Mouse (Mus musculus): ENCODE results near the gene Arhgap25. TPM values are rescaled to one million over a fixed set of nuclear protein-coding genes. Genes with fewer than 3 reads are reported as not detected.

The Arhgap25 gene
- total RNA-seq, 2 experiments from 2014 or later = 3.1 to 3.8 TPM

DNA sequence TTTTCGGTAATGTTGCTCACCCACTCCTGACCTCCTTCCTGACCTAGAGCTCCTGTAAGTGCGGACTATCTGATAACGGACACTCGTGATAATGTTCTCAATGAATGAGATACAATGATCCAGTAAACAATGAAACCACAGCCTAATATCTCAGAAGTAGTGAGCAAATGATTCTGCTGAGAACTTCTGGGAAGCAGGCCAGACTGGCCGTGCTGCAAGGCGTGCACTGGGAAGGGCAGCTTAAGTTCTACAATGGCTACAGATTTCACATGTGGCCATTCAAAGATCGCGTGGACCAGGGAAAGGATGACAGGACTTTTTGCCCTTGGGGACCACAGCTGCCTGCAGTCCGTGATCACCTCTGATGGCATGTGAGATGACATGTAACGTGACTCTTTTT is 64.7 kb downstream of the Arhgap25 start:
- DNase-seq (ENCODE audit: low spot score) = no peak

GRCm38 (mm10) chr6:87467373-87467772 is 65.7 kb downstream of the Arhgap25 start:
- no peak for DNase-seq (ENCODE audit: low spot score)
- intact Hi-C loops (cut with DNase I) = loop anchor here (2.0 kb wide), 2 partner anchors 55 to 203 kb away; no protein-coding TSS in a partner anchor

More for the DNA sequence above, 64.7 kb downstream of the Arhgap25 start:
- intact Hi-C loops (cut with DNase I) = no loop called here

- intact Hi-C loops (cut with DNase I) = loop anchor here (1.0 to 2.0 kb wide), 3 partner anchors 47 to 205 kb away; no protein-coding TSS in a partner anchor
- no peak for DNase-seq (ENCODE audit: low spot score)
These were observed 66.8 kb downstream of the Arhgap25 start for GRCm38 (mm10) chr6:87466221-87466620.

DNA sequence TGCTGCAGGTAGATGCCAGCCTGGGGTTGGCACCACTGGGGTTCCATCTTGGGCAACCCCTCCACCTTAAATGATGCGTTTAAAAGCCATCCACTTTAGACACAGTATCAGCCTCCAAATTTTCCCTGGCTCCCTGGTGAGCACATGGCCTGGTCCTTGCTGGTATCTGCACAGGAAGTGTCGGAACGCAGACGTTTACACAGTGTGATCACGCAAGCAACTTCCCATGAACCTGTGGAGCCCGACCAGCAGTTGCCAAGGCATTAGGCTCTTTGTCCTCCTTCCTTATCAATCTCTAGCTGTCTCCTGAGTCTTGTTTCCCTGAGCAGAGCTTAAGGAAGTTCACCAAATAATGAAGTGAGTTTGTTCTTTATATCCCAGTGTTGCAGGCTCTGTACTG is 77.6 kb downstream of the Arhgap25 start:
- no peak for DNase-seq (ENCODE audit: low spot score)
- intact Hi-C loops (cut with DNase I) = no loop called here

DNA sequence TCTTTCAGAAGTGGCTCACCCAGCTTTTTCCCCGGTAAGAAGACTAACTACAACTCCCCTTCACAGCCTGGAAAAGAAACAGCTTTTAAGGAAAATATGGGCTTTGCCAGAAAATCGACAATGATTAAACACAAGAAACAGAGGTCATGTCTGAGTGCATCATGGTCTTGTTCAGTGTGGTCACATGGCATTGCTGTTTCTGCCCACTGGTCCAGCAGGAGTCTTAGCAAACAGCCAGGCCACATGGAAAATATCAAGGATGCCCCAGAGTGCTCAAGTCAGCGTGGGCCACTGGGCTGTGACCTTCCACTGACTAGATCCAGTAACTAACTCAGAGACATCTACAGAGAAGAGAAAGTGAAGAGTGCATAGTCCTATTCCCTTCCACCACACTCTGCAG is 81.3 kb downstream of the Arhgap25 start:
- intact Hi-C loops (cut with DNase I) = loop anchor here (5.0 kb wide), 1 partner anchor 54 kb away; no protein-coding TSS in a partner anchor

GRCm38 (mm10) chr6:87451016-87451415 is 82.0 kb downstream of the Arhgap25 start:
- no peak for DNase-seq (ENCODE audit: low spot score)
- intact Hi-C loops (cut with DNase I) = loop anchor here (5.0 kb wide), 1 partner anchor 54 kb away; no protein-coding TSS in a partner anchor

More for the DNA sequence above, 81.3 kb downstream of the Arhgap25 start:
- no peak for DNase-seq (ENCODE audit: low spot score)

DNA sequence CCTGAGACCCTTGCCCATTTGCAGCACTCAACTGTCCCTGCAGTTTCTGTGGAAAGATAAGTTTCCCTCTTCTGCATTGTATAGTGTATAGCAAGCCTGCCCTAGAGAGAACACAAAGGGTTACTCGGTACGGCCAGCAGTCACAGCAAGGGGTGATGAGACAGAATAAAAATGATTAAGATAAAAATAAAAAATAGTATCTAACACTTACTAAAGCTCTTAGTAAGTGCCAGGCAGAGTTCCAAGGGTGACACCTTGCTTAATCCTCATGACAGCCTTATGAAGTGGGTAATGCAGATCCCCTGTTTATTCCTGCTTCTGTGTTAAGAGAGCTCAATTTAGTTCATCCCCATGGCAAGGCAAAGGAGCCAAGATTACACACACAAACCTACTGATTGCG is 83.5 kb downstream of the Arhgap25 start:
- intact Hi-C loops (cut with DNase I) = no loop called here
- DNase-seq (ENCODE audit: low spot score) = no peak

DNA sequence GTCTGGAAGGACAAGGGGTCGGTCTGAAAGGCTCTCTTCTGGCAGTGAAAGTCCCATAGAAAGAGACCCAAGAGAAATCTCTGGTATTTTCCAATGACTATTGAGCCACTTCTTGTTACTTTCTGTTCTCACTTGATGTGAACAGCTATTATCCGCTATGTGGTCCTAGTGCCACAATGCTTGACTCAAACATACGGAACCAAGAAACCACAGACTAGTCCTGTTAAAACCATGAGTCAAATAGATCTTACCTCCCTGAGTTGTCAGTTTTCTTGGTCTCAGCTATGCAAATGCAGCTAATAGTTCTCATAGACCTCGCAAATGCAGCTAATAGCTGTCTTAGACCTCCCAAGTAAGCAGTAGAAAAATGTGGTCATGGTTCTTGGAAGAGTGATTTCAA is 85.8 kb downstream of the Arhgap25 start:
- DNase-seq (ENCODE audit: low spot score) = no peak
- intact Hi-C loops (cut with DNase I) = no loop called here

GRCm38 (mm10) chr6:87445222-87445621 is 87.8 kb downstream of the Arhgap25 start:
- no peak for DNase-seq (ENCODE audit: low spot score)
- intact Hi-C loops (cut with DNase I) = no loop called here

DNA sequence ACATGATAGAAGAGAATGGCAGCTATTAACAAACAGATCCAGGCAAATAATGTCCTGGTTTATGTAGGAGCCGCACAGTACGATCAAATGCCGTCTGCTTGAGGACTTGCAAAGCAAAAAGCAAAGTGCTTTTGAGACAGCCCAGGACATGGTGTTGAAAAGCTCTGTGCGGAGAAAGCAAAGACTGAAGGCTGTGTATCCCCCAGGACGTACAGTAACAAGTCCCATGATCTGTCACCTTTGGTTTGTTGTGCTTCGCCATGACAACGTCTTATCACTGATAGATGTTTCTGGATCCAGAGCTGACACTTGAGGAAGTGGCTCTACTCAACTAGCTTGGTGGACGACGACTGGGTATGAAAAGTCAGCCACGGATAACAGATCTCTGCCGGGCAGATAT is 89.8 kb downstream of the Arhgap25 start:
- intact Hi-C loops (cut with DNase I) = no loop called here
- no peak for DNase-seq (ENCODE audit: low spot score)

DNA sequence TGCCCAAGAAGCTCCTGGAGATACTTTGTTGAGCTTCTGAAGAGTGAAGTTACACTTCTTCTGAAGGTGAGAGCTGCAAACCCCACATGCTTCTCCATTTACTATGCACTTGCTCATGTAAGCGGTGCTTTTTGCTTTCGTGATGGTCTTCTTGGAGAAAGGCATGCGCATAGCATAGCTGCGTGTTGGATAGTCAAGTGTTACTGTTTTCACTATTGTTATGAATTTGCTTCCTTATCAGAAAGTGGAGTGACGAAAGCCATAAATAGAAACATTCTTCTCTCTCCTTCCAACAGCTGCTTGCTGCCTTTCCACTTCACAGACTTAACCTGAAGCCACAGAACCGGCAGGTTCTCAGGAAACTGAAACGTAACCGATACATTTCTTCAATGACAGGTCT is 96.3 kb downstream of the Arhgap25 start:
- no peak for DNase-seq (ENCODE audit: low spot score)
- intact Hi-C loops (cut with DNase I) = no loop called here

DNA sequence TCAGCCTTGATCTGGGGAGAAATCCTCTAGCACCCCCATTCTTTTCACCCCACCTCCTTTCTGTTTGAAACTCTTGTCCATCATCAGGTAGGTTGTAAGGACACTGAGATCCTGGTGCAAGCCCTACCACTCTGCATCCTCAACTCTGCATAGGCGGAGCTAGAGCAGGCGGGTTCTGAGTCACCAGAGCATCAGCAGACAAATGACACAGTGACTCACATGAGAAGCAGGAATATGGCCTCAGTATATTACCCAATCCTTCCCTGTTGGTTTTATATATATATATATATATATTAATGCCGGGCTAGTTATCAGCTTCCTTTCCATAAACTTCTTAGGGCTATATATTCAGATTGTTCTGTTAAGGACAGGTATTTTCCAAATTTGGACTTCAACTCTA is 97.3 kb downstream of the Arhgap25 start:
- no peak for DNase-seq (ENCODE audit: low spot score)
- intact Hi-C loops (cut with DNase I) = no loop called here

- no peak for DNase-seq (ENCODE audit: low spot score)
- intact Hi-C loops (cut with DNase I) = no loop called here
These were observed 104.5 kb downstream of the Arhgap25 start, which contains the start of gene Bmp10 for GRCm38 (mm10) chr6:87428487-87429044. Gene Bmp10, plus strand, starts transcription at chr6:87428994.

GRCm38 (mm10) chr6:87427616-87428015 is 105.4 kb downstream of the Arhgap25 start:
- intact Hi-C loops (cut with DNase I) = no loop called here
- no peak for DNase-seq (ENCODE audit: low spot score)

DNA sequence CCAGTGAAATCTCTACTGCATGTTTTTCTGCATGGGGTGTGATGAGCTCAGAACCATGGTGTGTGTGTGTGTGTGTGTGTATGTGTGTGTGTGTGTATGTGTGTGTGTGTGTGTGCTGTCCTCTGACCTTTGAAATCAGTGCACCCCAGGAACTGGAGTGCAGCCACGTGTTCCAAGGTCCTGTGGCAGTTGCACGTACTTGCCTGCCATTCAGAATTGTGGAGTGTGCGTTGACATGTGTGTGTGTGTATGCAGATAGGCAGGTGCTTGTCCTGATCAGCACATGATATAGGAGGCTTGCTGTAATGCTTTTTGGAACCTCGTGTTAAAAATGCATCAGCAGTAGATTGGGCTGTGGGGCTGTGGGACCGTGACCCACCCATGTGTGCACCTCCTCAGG is 106.1 kb downstream of the Arhgap25 start:
- intact Hi-C loops (cut with DNase I) = no loop called here
- no peak for DNase-seq (ENCODE audit: low spot score)

DNA sequence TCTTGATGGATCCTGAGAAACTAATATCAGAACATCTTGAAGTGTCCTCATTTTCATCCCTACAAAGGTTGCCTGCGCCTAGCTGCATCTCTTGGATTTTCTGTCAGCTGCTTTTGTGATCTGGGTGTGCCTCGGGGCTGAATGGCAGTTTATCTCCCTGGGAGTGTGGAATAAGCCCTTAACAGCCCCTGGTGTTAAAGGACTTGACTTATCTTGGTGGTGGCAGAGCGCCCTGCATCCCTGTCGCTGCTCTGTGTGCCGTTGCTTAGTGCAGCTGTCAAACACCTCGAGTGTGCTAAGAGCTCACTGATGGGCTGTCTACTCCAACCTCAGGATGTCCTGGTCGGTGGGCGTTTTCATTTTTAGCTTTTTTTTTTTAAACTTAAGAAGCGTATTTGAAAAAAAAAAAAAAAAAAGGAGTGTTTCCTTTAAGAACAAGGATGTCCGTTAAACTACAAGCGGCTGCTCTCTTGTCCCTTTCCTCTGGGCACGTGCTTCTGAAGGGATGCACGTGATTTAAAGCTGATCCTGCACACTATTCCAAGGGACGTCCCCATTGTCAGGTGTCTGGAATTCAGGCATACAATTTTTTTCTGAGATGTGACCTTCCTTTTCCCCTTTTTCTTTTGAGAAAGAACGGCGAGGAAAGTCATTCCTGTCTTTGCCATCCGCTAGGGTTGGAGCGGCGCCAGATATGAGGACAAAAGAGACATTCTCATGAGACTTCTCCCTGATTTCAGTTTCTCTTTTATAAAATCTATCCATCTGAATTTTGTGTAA is 108.8 kb downstream of the Arhgap25 start:
- DNase-seq (ENCODE audit: low spot score) = no peak
- intact Hi-C loops (cut with DNase I) = no loop called here

DNA sequence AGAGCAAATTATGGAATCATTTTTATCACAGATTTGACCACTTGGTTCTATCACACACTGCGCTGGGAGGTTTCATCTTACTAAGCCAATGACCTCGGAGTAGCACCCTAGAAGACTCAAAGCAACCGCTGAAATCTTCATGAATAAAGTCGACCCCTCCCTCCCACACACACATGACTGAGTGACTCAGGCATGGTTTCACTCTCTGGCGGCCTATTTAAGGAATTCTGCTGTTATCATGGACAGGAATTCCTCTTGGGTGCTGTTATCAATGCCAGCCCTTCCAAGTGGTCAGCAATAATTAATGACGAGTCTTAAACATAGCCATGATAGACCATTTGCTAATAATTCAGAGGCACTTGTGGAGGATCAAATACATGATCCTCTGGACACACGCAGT is 110.8 kb downstream of the Arhgap25 start:
- intact Hi-C loops (cut with DNase I) = no loop called here
- DNase-seq (ENCODE audit: low spot score) = no peak

- DNase-seq (ENCODE audit: low spot score) = no peak
- intact Hi-C loops (cut with DNase I) = no loop called here
These were observed 121.0 kb downstream of the Arhgap25 start for GRCm38 (mm10) chr6:87412011-87412410.
